Mouse (Mus musculus) heart, embryonic 16.5 days (tissue): ENCODE results near the gene Naa50. TPM values are rescaled to one million over a fixed set of nuclear protein-coding genes. Genes with fewer than 3 reads are reported as not detected.

Experiments used
- ATAC-seq: fragments of 200-750 bp; cut with Nextera tagmentation; replicated peaks from 2 replicates; pipeline ENCODE4 v1.8.0; 2017; ENCODE audit warnings: moderate number of reproducible peaks; ENCODE audit not compliant: insufficient read depth, low FRiP score; ENCODE audit errors: extremely low read depth
- H3K27ac ChIP-seq: fragments of 300-500 bp; sonication (generic); 2 replicates; pipeline ENCODE4 v1.5.1; 2014; ENCODE audit warnings: mild to moderate bottlenecking, low read length, control low read depth, moderate library complexity
- H3K27me3 ChIP-seq: fragments of 300-500 bp; sonication (generic); 2 replicates; pipeline ENCODE4 v1.6.1; 2014; ENCODE audit warnings: low read length, mixed read lengths; ENCODE audit not compliant: control insufficient read depth, insufficient read depth
- H3K36me3 ChIP-seq: fragments of 300-500 bp; sonication (generic); 2 replicates; pipeline ENCODE4 v1.6.1; 2014; ENCODE audit not compliant: control insufficient read depth, insufficient read depth
- H3K4me1 ChIP-seq: fragments of 300-500 bp; sonication (generic); 2 replicates; pipeline ENCODE4 v1.6.1; 2014; ENCODE audit warnings: low read length, mixed read lengths; ENCODE audit not compliant: control insufficient read depth, insufficient read depth
- H3K4me2 ChIP-seq: fragments of 300-500 bp; sonication (generic); 2 replicates; pipeline ENCODE4 v1.6.1; 2014; ENCODE audit warnings: low read depth, mild to moderate bottlenecking, control low read depth, low read length
- H3K4me3 ChIP-seq: fragments of 300-500 bp; sonication (generic); 2 replicates; pipeline ENCODE4 v1.5.1; 2014; ENCODE audit warnings: mild to moderate bottlenecking, control low read depth, low read length
- H3K9ac ChIP-seq: fragments of 300-500 bp; sonication (generic); 2 replicates; pipeline ENCODE4 v1.6.1; 2014; ENCODE audit warnings: low read length, control low read depth
- H3K9me3 ChIP-seq: fragments of 300-500 bp; sonication (generic); replicated peaks from 2 replicates; pipeline ENCODE4 v1.6.1; 2016; ENCODE audit warnings: low read length; ENCODE audit not compliant: control insufficient read depth
- WGBS: fragments of 180-500 bp; shearing (Covaris S2); extraction: QIAGEN DNeasy Blood & Tissue Kit; methylation state at CpG from one replicate; pipeline ENCODE4 v1.1.7; 2014; 5-methylcytosine and 5-hydroxymethylcytosine counted together
- polyA plus RNA-seq: library from polyadenylated mRNA; unstranded; fragments of >200 nt; fragmentation: Nextera tagmentation; extraction: Ambion mirVana; gene quantifications from 2 replicates; pipeline ENCODE4 v1.2.1, GENCODE M21; 2015

Naa50 gene
- polyA plus RNA-seq, 1 experiment from 2014 or later: 79.2 TPM

- Histone ChIP-seq H3K27ac (no peak overlapping the region), H3K4me1 (no peaks in the 10 kb centered on the region), H3K9me3 (peaks cover 6% of the 10 kb centered on the region; the same call in 1 of the 2 replicates), H3K9ac (no peak overlapping the region), H3K36me3 (peaks cover 37% of the 10 kb centered on the region), H3K27me3 (no peaks in the 10 kb centered on the region), H3K4me2 (no peak overlapping the region), H3K4me3 (no peak overlapping the region)
- WGBS: 74% methylated on average over 6 of the region's 6 CpGs
- no peak for ATAC-seq
Observed at GRCm38 (mm10) chr16:44204331-44204730, 64.7 kb downstream of the Naa50 start.

DNA sequence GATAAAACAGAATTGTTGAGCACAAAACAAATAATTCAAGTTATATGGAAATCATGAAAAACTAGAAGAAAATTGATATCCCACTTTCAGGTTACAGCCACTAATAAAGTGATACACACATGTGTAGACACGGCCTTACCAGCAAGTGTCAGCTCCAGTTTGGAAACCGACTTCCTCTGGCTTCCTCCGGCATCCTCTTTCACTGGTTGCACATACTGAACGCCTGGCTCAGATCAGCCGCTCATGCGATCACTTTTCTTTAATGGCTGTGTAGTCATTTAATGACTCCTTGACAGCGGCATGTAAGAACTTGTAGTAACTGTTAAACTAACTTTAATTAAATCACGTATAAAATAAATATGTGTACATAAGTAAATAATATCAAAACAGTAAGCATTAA lies 66.3 kb downstream of the Naa50 start:
- H3K9me3 ChIP-seq: peaks cover 6% of the 10 kb centered on the region; the same call in 1 of the 2 replicates
- no peaks in the 10 kb centered on the region for H3K4me1 ChIP-seq
- 86% methylated on average over 8 of the region's 8 CpGs for WGBS
- H3K4me2 ChIP-seq: no peak overlapping the region
- no peak overlapping the region for H3K4me3 ChIP-seq
- no peaks in the 10 kb centered on the region for H3K27me3 ChIP-seq
- no peak overlapping the region for H3K27ac ChIP-seq
- peaks cover 30% of the 10 kb centered on the region for H3K36me3 ChIP-seq
- ATAC-seq: no peak
- H3K9ac ChIP-seq: no peak overlapping the region

DNA sequence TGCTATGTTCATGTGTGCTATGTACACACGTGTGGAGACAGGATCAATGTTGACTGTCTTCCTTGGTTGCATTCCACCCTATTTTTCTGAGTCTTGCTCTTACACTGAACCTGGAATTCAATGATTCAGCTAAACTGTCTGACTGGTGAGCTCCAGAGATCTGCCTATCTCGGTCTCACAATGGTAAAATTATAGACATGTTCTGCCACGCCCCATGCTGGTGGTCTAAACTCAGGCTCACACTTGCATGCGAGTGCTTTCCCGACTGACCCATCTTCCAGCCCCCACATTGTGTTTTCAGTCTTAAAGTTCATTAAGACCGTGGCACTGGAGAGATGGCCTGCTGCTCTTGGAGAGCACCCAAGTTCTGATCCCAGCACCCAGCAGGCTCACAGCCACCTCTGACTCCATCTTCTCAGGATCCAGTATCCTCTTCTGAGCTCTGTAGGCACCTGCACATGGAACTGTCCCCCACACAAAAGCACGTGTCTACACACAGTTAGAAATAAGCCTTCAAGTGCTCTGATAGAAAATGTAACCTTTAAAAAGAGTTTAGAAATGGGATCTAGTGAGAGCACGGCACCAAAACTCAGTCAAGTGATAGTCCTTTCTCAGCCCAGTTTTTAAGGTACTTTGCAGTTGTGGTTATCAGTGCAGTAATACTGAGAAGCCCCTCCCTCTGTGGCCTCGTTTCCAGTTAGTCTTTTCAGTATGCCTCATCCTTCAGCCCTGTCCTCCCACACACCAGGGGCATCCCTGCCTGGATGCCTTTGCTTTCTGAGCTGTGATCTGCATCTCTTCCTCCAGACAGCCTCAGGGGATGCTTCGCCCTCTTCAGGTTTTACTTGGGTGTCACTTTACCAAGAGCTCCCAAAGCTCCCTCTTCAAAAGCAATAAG lies 70.8 kb downstream of the Naa50 start:
- no peak overlapping the region for H3K9ac ChIP-seq
- H3K4me2 ChIP-seq: no peak overlapping the region
- 75% methylated on average over 10 of the region's 10 CpGs for WGBS
- H3K36me3 ChIP-seq: peaks cover 28% of the 10 kb centered on the region
- no peak for ATAC-seq
- no peaks in the 10 kb centered on the region for H3K4me1 ChIP-seq
- H3K9me3 ChIP-seq: no peaks in the 10 kb centered on the region
- no peak overlapping the region for H3K27ac ChIP-seq
- H3K4me3 ChIP-seq: no peak overlapping the region
- H3K27me3 ChIP-seq: no peaks in the 10 kb centered on the region

DNA sequence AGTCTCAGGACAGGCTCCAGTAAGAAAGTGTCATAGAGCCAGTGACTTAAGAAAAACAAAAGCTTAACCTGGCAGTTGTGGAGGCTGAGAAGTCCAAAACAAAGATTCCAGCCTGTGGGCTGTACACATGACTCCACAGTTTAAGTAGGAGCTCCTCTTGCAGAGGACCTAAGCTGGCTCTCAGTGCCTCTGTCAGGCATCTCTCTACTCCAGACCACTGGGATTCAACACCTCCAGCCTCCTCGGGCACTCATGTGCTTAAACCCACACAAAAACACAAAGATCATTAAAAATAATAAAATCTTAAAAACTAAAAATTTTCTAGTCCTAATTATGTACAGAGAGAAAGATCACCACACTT lies 71.4 kb downstream of the Naa50 start:
- no peak overlapping the region for H3K9ac ChIP-seq
- H3K4me1 ChIP-seq: no peaks in the 10 kb centered on the region
- no peak overlapping the region for H3K4me2 ChIP-seq
- ATAC-seq: no peak
- H3K4me3 ChIP-seq: no peak overlapping the region
- H3K9me3 ChIP-seq: no peaks in the 10 kb centered on the region
- H3K36me3 ChIP-seq: peaks cover 28% of the 10 kb centered on the region
- H3K27me3 ChIP-seq: no peaks in the 10 kb centered on the region
- WGBS: 84% methylated on average over 1 of the region's 1 CpGs
- H3K27ac ChIP-seq: no peak overlapping the region

- no peaks in the 10 kb centered on the region for H3K9me3 ChIP-seq
- H3K4me2 ChIP-seq: no peak overlapping the region
- WGBS: 90% methylated on average over 7 of the region's 7 CpGs
- H3K27me3 ChIP-seq: no peaks in the 10 kb centered on the region
- 0 out of 2 replicates have a peak, but pooled peaks cover 3% of the 10 kb centered on the region for H3K4me1 ChIP-seq
- H3K9ac ChIP-seq: no peak overlapping the region
- ATAC-seq: no peak
- H3K27ac ChIP-seq: no peak overlapping the region
- H3K36me3 ChIP-seq: peaks cover 40% of the 10 kb centered on the region
- no peak overlapping the region for H3K4me3 ChIP-seq
Observed at GRCm38 (mm10) chr16:44212703-44213102, 73.1 kb downstream of the Naa50 start.

Other genes with a start within 250 kb of the Naa50 start
- gene Qtrt2, start 213.0 kb upstream of the Naa50 start, polyA plus RNA-seq: 11.3 and 13.6 TPM in 2 replicates
- gene Zdhhc23, start 160.0 kb upstream of the Naa50 start, polyA plus RNA-seq: 1.1 and 1.3 TPM in 2 replicates
- gene Gramd1c, start 76.5 kb upstream of the Naa50 start, polyA plus RNA-seq: 3.9 and 4.7 TPM in 2 replicates
- gene Atp6v1a, start 125 bp upstream of the Naa50 start, polyA plus RNA-seq: 36.9 and 39.7 TPM in 2 replicates
- gene Usf3, start 33.4 kb downstream of the Naa50 start, polyA plus RNA-seq: 1.9 and 2.0 TPM in 2 replicates
- gene Sidt1, start 193.4 kb downstream of the Naa50 start, polyA plus RNA-seq: 0.64 and 0.80 TPM in 2 replicates
- 19.1 and 21.8 TPM in 2 replicates for gene Spice1, start 207.3 kb downstream of the Naa50 start, polyA plus RNA-seq